Mouse (Mus musculus): ENCODE results near the gene Med13l. TPM values are rescaled to one million over a fixed set of nuclear protein-coding genes. Genes with fewer than 3 reads are reported as not detected.

Med13l gene
- polyA plus RNA-seq, 1 experiment, result 42.8 TPM

- DNase-seq, result no peak
- H3K4me1 ChIP-seq (replicated peaks; ENCODE audit: control insufficient read depth, insufficient read depth, low read length), result peaks cover 50% of the 10 kb centered on the region
- no peak overlapping the region for H3K27ac ChIP-seq (ENCODE audit: control insufficient read depth, insufficient read depth, low read length)
- 82% methylated on average over 4 of the region's 4 CpGs for WGBS
- H3K27me3 ChIP-seq (ENCODE audit: control insufficient read depth, insufficient read depth, low read length), result no peaks in the 10 kb centered on the region
- no peak overlapping the region for H3K4me3 ChIP-seq (ENCODE audit: control insufficient read depth, insufficient read depth, low read length)
- H3K36me3 ChIP-seq (ENCODE audit: control insufficient read depth, insufficient read depth, low read length), result no peaks in the 10 kb centered on the region
- TF ChIP-seq CTCF (IDR thresholded peaks at IDR 0.05; ENCODE audit: borderline replicate concordance, control insufficient read depth, extremely low read depth, insufficient read depth, low read length, poor library complexity), result no peak
- TF ChIP-seq POLR2A (IDR thresholded peaks at IDR 0.05; ENCODE audit: control insufficient read depth, extremely low read depth, insufficient read depth, low read length, poor library complexity), result no peak
Measured at GRCm38 (mm10) chr5:118571504-118571903, 11.0 kb downstream of the Med13l start.

DNA sequence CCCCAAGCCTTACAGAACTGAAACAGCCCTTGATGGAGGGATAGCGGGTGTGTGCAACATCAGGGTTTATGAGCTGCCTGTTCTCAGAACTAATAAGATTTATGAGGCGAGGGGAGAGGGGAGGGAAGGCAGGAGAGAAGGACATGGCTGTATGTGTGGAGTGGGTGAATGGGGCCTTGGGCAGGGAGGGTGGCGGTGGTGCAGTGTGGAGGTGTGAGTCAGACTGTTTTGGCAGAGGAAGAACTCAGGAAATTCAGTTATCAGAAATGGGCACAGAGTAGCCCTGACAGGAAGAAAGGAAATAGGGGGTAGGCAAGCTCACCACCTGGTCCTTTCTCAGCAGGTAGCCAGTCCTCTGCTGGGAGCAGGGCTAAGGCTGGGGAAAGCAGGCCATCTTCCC lies 13.8 kb downstream of the Med13l start:
- Histone ChIP-seq H3K36me3 (ENCODE audit: control insufficient read depth, insufficient read depth, low read length) (no peaks in the 10 kb centered on the region), H3K4me3 (ENCODE audit: control insufficient read depth, insufficient read depth, low read length) (no peak overlapping the region), H3K27ac (ENCODE audit: control insufficient read depth, insufficient read depth, low read length) (no peak overlapping the region; the same call in 1 of the 2 replicates), H3K4me1 (replicated peaks; ENCODE audit: control insufficient read depth, insufficient read depth, low read length) (peaks cover 56% of the 10 kb centered on the region), H3K27me3 (ENCODE audit: control insufficient read depth, insufficient read depth, low read length) (no peaks in the 10 kb centered on the region)
- no peak for DNase-seq
- 62% methylated on average over 3 of the region's 3 CpGs for WGBS
- no peak for TF ChIP-seq CTCF (IDR thresholded peaks at IDR 0.05; ENCODE audit: borderline replicate concordance, control insufficient read depth, extremely low read depth, insufficient read depth, low read length, poor library complexity)
- TF ChIP-seq POLR2A (IDR thresholded peaks at IDR 0.05; ENCODE audit: control insufficient read depth, extremely low read depth, insufficient read depth, low read length, poor library complexity), result no peak

DNA sequence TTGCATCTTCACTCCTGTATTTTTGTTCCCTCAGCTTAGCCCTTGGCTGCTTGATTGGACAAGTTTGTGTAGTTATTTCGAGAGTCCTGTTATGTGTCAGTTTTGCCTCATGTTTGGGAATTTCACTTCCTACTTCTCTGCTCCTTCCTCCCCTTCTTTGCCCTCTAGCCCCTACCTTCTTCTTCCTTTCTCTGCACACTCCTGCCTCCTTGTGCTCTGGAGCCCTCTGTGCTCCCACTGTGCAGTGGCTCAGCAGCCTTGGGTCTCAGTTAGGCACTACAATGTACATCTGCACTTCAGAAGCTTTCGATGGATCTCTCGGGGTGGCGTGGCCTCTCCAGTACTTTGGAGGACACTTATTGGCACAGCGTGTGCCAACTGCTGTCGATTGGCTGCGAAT lies 14.5 kb downstream of the Med13l start:
- 75% methylated on average over 7 of the region's 7 CpGs for WGBS
- H3K4me1 ChIP-seq (replicated peaks; ENCODE audit: control insufficient read depth, insufficient read depth, low read length), result peaks cover 56% of the 10 kb centered on the region
- H3K27me3 ChIP-seq (ENCODE audit: control insufficient read depth, insufficient read depth, low read length), result no peaks in the 10 kb centered on the region
- no peak for TF ChIP-seq POLR2A (IDR thresholded peaks at IDR 0.05; ENCODE audit: control insufficient read depth, extremely low read depth, insufficient read depth, low read length, poor library complexity)
- TF ChIP-seq CTCF (IDR thresholded peaks at IDR 0.05; ENCODE audit: borderline replicate concordance, control insufficient read depth, extremely low read depth, insufficient read depth, low read length, poor library complexity), result no peak
- no peak overlapping the region for H3K4me3 ChIP-seq (ENCODE audit: control insufficient read depth, insufficient read depth, low read length)
- no peak overlapping the region for H3K27ac ChIP-seq (ENCODE audit: control insufficient read depth, insufficient read depth, low read length)
- no peak for DNase-seq
- no peaks in the 10 kb centered on the region for H3K36me3 ChIP-seq (ENCODE audit: control insufficient read depth, insufficient read depth, low read length)

DNA sequence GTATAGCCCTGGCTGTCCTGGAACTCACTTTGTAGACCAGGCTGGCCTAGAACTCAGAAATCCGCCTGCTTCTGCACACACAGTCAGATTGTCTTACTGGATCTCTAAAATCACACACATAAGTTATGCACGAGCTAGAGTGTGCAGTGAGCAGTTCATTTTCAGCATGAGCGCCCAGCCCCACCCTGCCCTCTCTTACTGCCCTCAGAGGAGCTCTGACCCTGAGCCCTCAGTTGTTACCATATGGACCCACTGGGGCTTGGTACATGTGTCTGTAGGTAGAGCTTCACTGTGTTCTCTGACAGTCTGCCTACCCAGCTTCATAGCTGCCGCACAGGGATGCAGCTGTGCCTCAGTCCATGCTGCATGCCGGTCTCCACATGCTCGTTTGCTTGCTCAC lies 15.4 kb downstream of the Med13l start:
- DNase-seq, result no peak
- TF ChIP-seq CTCF (IDR thresholded peaks at IDR 0.05; ENCODE audit: borderline replicate concordance, control insufficient read depth, extremely low read depth, insufficient read depth, low read length, poor library complexity) (no peak), POLR2A (IDR thresholded peaks at IDR 0.05; ENCODE audit: control insufficient read depth, extremely low read depth, insufficient read depth, low read length, poor library complexity) (no peak)
- 84% methylated on average over 6 of the region's 6 CpGs for WGBS

GRCm38 (mm10) chr5:118576731-118577130 lies 16.3 kb downstream of the Med13l start:
- no peak for TF ChIP-seq POLR2A (IDR thresholded peaks at IDR 0.05; ENCODE audit: control insufficient read depth, extremely low read depth, insufficient read depth, low read length, poor library complexity)
- TF ChIP-seq CTCF (IDR thresholded peaks at IDR 0.05; ENCODE audit: borderline replicate concordance, control insufficient read depth, extremely low read depth, insufficient read depth, low read length, poor library complexity), result no peak

More for the DNA sequence above, 15.4 kb downstream of the Med13l start:
- Histone ChIP-seq H3K36me3 (ENCODE audit: control insufficient read depth, insufficient read depth, low read length) (no peaks in the 10 kb centered on the region), H3K27me3 (ENCODE audit: control insufficient read depth, insufficient read depth, low read length) (no peaks in the 10 kb centered on the region), H3K4me3 (ENCODE audit: control insufficient read depth, insufficient read depth, low read length) (no peak overlapping the region), H3K27ac (ENCODE audit: control insufficient read depth, insufficient read depth, low read length) (no peak overlapping the region), H3K4me1 (replicated peaks; ENCODE audit: control insufficient read depth, insufficient read depth, low read length) (peaks cover 50% of the 10 kb centered on the region)

DNA sequence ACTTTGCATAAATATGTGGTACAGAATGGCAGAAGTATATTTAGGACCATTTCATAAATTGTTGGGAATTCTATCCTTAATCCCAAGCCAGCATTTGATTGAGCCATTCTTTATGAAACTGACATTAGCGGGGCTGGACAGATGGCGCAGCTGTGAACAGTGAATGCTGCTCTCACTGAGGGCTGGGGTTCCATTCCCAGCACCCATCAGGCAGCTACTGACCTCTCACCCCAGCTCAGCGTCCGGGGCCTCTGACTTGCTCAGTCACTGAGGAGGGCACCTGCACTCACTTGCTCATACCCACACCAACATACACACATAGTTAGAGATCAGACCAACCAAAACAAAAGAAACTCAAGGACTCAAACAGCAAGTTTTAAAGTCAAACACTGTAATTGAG lies 24.9 kb downstream of the Med13l start:
- peaks cover 36% of the 10 kb centered on the region for H3K4me1 ChIP-seq (replicated peaks; ENCODE audit: control insufficient read depth, insufficient read depth, low read length)
- H3K36me3 ChIP-seq (ENCODE audit: control insufficient read depth, insufficient read depth, low read length), result no peaks in the 10 kb centered on the region
- TF ChIP-seq POLR2A (IDR thresholded peaks at IDR 0.05; ENCODE audit: control insufficient read depth, extremely low read depth, insufficient read depth, low read length, poor library complexity), result no peak
- no peak for TF ChIP-seq CTCF (IDR thresholded peaks at IDR 0.05; ENCODE audit: borderline replicate concordance, control insufficient read depth, extremely low read depth, insufficient read depth, low read length, poor library complexity)
- H3K27ac ChIP-seq (ENCODE audit: control insufficient read depth, insufficient read depth, low read length), result no peak overlapping the region
- no peak for DNase-seq
- no peaks in the 10 kb centered on the region for H3K27me3 ChIP-seq (ENCODE audit: control insufficient read depth, insufficient read depth, low read length)
- WGBS, result 76% methylated on average over 4 of the region's 4 CpGs
- no peak overlapping the region for H3K4me3 ChIP-seq (ENCODE audit: control insufficient read depth, insufficient read depth, low read length)

More at GRCm38 (mm10) chr5:118576731-118577130, 16.3 kb downstream of the Med13l start:
- Histone ChIP-seq H3K27ac (ENCODE audit: control insufficient read depth, insufficient read depth, low read length) (no peak overlapping the region), H3K4me3 (ENCODE audit: control insufficient read depth, insufficient read depth, low read length) (no peak overlapping the region), H3K27me3 (ENCODE audit: control insufficient read depth, insufficient read depth, low read length) (no peaks in the 10 kb centered on the region), H3K36me3 (ENCODE audit: control insufficient read depth, insufficient read depth, low read length) (no peaks in the 10 kb centered on the region), H3K4me1 (replicated peaks; ENCODE audit: control insufficient read depth, insufficient read depth, low read length) (peaks cover 47% of the 10 kb centered on the region)
- no peak for DNase-seq
- WGBS, result 73% methylated on average over 3 of the region's 3 CpGs

DNA sequence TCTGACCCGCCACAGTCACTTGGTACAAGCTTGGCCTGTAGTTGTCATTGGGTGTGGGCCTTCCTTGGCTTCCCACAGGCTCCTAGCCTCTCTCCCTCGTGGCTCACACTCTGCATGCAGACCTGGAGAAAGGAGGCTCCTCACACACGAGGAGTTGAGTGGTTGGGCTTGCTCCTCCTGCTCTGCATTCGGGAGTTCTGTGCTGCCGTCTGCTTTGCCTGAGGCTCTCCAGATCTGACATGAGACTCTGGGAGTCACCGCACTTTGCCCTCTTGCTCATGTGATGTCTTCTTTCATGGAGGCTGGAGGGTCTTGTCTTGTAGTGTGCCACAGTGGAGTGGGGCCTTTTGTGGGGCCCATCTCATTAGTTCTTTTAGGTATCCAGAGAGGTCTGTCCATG lies 26.1 kb downstream of the Med13l start:
- WGBS, result 87% methylated on average over 6 of the region's 6 CpGs
- TF ChIP-seq CTCF (IDR thresholded peaks at IDR 0.05; ENCODE audit: borderline replicate concordance, control insufficient read depth, extremely low read depth, insufficient read depth, low read length, poor library complexity), result no peak
- TF ChIP-seq POLR2A (IDR thresholded peaks at IDR 0.05; ENCODE audit: control insufficient read depth, extremely low read depth, insufficient read depth, low read length, poor library complexity), result no peak
- Histone ChIP-seq H3K27me3 (ENCODE audit: control insufficient read depth, insufficient read depth, low read length) (no peaks in the 10 kb centered on the region), H3K36me3 (ENCODE audit: control insufficient read depth, insufficient read depth, low read length) (no peaks in the 10 kb centered on the region), H3K4me3 (ENCODE audit: control insufficient read depth, insufficient read depth, low read length) (no peak overlapping the region), H3K4me1 (replicated peaks; ENCODE audit: control insufficient read depth, insufficient read depth, low read length) (peaks cover 45% of the 10 kb centered on the region), H3K27ac (ENCODE audit: control insufficient read depth, insufficient read depth, low read length) (no peak overlapping the region)
- DNase-seq, result no peak
